Mouse (Mus musculus) heart, embryonic 14.5 days (tissue): ENCODE data around the gene Retreg1. TPM values are rescaled to one million over a fixed set of nuclear protein-coding genes. Genes with fewer than 3 reads are reported as not detected.

Experiments used
- ATAC-seq: fragments of 200-750 bp; cut with Nextera tagmentation; 2 replicates; pipeline ENCODE4 v1.8.0; 2017; ENCODE audit warnings: low read depth, moderate TSS enrichment; ENCODE audit not compliant: insufficient number of reproducible peaks, insufficient read depth, low FRiP score
- H3K27ac ChIP-seq, 2 experiments: fragments of 200-500 bp in 1 of 2; fragments of 300-500 bp in 1 of 2; sonication (generic) in 1 of 2; replicated peaks in 1 of 2; 2 replicates each; pipeline ENCODE4 v1.5.1; 2012 to 2014; ENCODE audit warnings: low read depth in 2 of 2, low read length in 2 of 2, control low read depth in 1 of 2, mild to moderate bottlenecking in 1 of 2, mixed read lengths in 1 of 2; ENCODE audit not compliant: control insufficient read depth in 1 of 2, insufficient read depth in 1 of 2
- H3K27me3 ChIP-seq: fragments of 300-500 bp; sonication (generic); 2 replicates; pipeline ENCODE4 v1.6.1; 2014; ENCODE audit warnings: mild to moderate bottlenecking, low read length, control low read depth; ENCODE audit not compliant: control insufficient read depth, insufficient read depth
- H3K36me3 ChIP-seq: fragments of 300-500 bp; sonication (generic); 2 replicates; pipeline ENCODE4 v1.6.1; 2014; ENCODE audit warnings: mild to moderate bottlenecking, control low read depth, low read length, mixed read lengths; ENCODE audit not compliant: control insufficient read depth, insufficient read depth
- H3K4me1 ChIP-seq, 2 experiments: fragments of 200-500 bp in 1 of 2; fragments of 300-500 bp in 1 of 2; sonication (generic) in 1 of 2; 2 replicates each; pipeline ENCODE4 v1.6.1; 2012 to 2014; ENCODE audit warnings: low read length in 2 of 2, control low read depth in 1 of 2, mixed read lengths in 1 of 2; ENCODE audit not compliant: control insufficient read depth in 2 of 2, insufficient read depth in 2 of 2
- H3K4me2 ChIP-seq: fragments of 300-500 bp; sonication (generic); 2 replicates; pipeline ENCODE4 v1.6.1; 2014; ENCODE audit warnings: mild to moderate bottlenecking, low read length
- H3K4me3 ChIP-seq, 2 experiments: fragments of 200-500 bp in 1 of 2; fragments of 300-500 bp in 1 of 2; sonication (generic) in 1 of 2; 2 replicates each; pipeline ENCODE4 v1.5.1; 2012 to 2014; ENCODE audit warnings: low read length in 2 of 2, mild to moderate bottlenecking in 2 of 2, control low read depth in 1 of 2, low read depth in 1 of 2, moderate library complexity in 1 of 2; ENCODE audit not compliant: control insufficient read depth in 1 of 2, insufficient read depth in 1 of 2
- H3K9ac ChIP-seq: fragments of 300-500 bp; sonication (generic); 2 replicates; pipeline ENCODE4 v1.6.1; 2014; ENCODE audit warnings: mild to moderate bottlenecking, low read length
- H3K9me3 ChIP-seq: fragments of 300-500 bp; sonication (generic); 2 replicates; pipeline ENCODE4 v1.6.1; 2016; ENCODE audit warnings: low read length, control low read depth; ENCODE audit not compliant: control insufficient read depth
- WGBS: fragments of 180-500 bp; shearing (Covaris S2); extraction: QIAGEN DNeasy Blood & Tissue Kit; methylation state at CpG from one replicate; pipeline ENCODE4 v1.1.7; 2014; 5-methylcytosine and 5-hydroxymethylcytosine counted together
- polyA plus RNA-seq: library from polyadenylated mRNA; unstranded; fragments of >200 nt; fragmentation: Nextera tagmentation; extraction: Ambion mirVana; gene quantifications from 2 replicates; pipeline ENCODE4 v1.2.1, GENCODE M21; 2014

Retreg1 gene
- polyA plus RNA-seq, 1 experiment from 2014 or later, result 76.8 TPM

DNA sequence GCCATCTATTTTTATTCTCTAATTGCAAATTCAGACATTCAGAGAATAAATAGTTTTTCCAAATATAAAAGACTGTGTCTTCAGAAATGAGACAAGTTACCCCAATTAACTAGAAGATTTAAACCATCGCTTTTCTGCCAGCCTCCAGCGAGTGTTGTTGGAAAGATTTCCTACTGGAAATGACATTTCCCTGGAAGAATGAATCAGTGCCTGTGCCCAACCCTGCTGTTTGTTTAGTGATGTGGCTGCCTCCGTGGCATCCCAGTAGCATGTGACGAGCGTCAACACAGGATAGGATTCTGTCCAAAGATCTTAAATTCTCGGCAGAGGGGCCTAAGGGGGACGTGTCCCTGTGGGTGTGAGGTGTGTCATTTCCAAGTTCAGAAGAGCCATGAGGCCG, 40.8 kb upstream of the Retreg1 start:
- no peaks in the 10 kb centered on the region for H3K9me3 ChIP-seq
- H3K36me3 ChIP-seq, result peaks cover 94% of the 10 kb centered on the region
- WGBS, result 74% methylated on average over 8 of the region's 8 CpGs
- no peaks in the 10 kb centered on the region for H3K4me1 ChIP-seq
- no peaks in the 10 kb centered on the region for H3K27me3 ChIP-seq
- no peak overlapping the region for H3K4me3 ChIP-seq
- H3K27ac ChIP-seq, result no peak overlapping the region
- H3K4me2 ChIP-seq, result no peak overlapping the region
- no peak overlapping the region for H3K9ac ChIP-seq
- no peak for ATAC-seq

DNA sequence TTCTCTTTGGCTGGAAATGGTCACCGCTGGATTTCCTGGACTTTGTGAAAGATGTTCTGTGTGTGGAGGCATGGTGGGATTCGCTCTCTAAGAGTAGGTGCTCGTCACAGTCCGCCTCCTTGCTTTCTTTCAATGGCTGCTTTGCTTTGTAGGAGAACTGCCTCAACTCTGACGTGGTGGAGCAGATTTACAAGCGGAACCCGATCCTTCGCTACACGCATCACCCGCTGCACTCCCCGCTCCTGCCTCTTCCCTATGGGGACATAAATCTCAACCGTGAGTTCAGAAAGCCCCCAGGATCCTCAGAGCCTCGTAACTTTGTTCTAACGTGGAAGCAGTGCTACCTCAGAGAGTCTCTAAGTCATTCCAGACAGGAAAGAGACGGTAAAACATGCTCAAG, 39.9 kb upstream of the Retreg1 start:
- H3K27me3 ChIP-seq, result no peaks in the 10 kb centered on the region
- ATAC-seq, result no peak
- H3K9ac ChIP-seq, result no peak overlapping the region
- 92% methylated on average over 15 of the region's 15 CpGs for WGBS
- H3K4me1 ChIP-seq, result no peaks in the 10 kb centered on the region
- H3K4me2 ChIP-seq, result no peak overlapping the region
- peaks cover 95% of the 10 kb centered on the region for H3K36me3 ChIP-seq
- H3K4me3 ChIP-seq, result no peak overlapping the region
- no peak overlapping the region for H3K27ac ChIP-seq
- no peaks in the 10 kb centered on the region for H3K9me3 ChIP-seq

DNA sequence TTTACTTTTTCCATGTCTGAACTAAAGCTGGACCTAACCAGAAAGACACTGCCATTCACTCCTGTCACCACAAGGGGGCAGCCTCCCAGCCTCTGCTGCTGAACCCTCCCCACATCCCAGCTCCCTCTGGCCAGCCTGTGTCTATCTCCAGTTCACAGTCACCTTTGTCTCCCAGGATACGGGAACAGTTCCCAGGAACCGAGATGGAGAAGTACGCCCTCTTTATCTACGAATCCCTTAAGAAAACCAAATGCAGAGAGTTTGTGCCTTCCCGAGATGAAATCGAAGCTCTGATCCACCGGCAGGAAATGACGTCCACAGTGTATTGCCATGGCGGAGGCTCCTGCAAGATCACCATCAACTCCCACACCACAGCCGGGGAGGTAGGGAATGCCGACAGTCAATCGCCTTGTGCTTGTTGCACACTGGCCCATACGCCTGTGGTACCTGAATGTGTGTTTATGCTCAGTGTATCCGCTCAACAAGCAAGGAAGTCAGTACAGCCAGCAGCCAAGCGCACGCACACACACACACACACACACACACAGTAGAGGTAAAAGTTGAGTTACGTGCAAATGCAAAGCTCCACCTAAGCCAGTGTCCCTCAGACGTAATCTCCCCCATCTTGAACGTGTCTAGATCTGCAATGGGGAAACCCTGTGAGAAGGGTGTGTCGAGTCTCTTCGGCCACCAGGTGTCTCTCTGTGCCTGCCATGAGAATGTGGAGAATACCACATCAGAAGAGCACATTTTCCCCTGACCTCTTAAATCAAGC, 37.5 kb upstream of the Retreg1 start:
- H3K4me1 ChIP-seq, result peaks cover 0 to 7% of the 10 kb centered on the region in 2 experiments; a peak in 1 of 4 replicates
- H3K9me3 ChIP-seq, result no peaks in the 10 kb centered on the region
- H3K4me2 ChIP-seq, result no peak overlapping the region
- H3K9ac ChIP-seq, result no peak overlapping the region
- H3K27ac ChIP-seq, result no peak overlapping the region
- ATAC-seq, result no peak
- H3K27me3 ChIP-seq, result no peaks in the 10 kb centered on the region
- H3K36me3 ChIP-seq, result peaks cover 94% of the 10 kb centered on the region
- 77% methylated on average over 21 of the region's 21 CpGs for WGBS
- H3K4me3 ChIP-seq, result no peak overlapping the region

DNA sequence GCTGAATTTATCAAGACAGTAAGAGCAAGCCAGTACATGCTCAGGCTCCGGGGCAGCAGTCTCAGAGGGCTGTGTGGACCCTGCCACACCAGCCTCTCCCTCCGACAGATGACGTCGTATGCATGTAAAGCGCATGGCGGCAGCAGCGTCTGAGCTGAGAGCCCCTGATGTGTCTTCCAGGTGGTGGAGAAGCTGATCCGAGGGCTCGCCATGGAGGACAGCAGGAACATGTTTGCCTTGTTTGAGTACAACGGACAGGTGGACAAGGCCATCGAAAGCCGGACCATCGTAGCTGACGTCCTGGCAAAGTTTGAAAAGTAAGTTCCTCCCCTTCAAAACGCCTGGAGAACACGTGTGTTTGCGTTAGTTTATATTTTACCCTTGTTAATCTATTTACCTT, 36.6 kb upstream of the Retreg1 start:
- H3K27ac ChIP-seq, result no peak overlapping the region
- H3K4me2 ChIP-seq, result no peak overlapping the region
- no peak overlapping the region for H3K4me3 ChIP-seq
- no peaks in the 10 kb centered on the region for H3K27me3 ChIP-seq
- H3K9me3 ChIP-seq, result no peaks in the 10 kb centered on the region
- H3K9ac ChIP-seq, result no peak overlapping the region
- peaks cover 0 to 7% of the 10 kb centered on the region in 2 experiments; a peak in 1 of 4 replicates for H3K4me1 ChIP-seq
- WGBS, result 93% methylated on average over 17 of the region's 17 CpGs
- no peak for ATAC-seq
- H3K36me3 ChIP-seq, result peaks cover 94% of the 10 kb centered on the region

DNA sequence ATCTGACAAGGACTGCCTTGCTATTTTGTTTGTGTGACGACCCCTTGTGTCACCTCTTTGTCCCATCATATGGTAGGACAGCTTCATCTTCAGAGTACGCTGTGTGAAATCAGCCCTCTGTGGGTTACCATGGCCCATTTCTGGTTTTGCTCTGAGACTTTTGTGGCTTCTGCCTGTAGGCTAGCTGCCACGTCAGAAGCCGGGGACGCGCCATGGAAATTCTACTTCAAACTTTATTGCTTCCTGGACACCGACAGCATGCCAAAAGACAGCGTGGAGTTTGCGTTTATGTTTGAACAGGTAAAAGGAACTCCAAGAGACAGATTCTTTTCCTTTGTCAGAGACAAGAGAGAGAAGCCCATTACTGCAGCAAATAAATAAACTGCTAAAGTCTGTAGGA, 36.1 kb upstream of the Retreg1 start:
- Histone ChIP-seq H3K4me2 (no peak overlapping the region), H3K4me3 (no peak overlapping the region), H3K9me3 (no peaks in the 10 kb centered on the region), H3K36me3 (peaks cover 94% of the 10 kb centered on the region), H3K27me3 (no peaks in the 10 kb centered on the region), H3K4me1 (peaks cover 0 to 7% of the 10 kb centered on the region in 2 experiments; a peak in 1 of 4 replicates), H3K27ac (no peak overlapping the region), H3K9ac (no peak overlapping the region)
- ATAC-seq, result no peak
- WGBS, result 93% methylated on average over 9 of the region's 9 CpGs

DNA sequence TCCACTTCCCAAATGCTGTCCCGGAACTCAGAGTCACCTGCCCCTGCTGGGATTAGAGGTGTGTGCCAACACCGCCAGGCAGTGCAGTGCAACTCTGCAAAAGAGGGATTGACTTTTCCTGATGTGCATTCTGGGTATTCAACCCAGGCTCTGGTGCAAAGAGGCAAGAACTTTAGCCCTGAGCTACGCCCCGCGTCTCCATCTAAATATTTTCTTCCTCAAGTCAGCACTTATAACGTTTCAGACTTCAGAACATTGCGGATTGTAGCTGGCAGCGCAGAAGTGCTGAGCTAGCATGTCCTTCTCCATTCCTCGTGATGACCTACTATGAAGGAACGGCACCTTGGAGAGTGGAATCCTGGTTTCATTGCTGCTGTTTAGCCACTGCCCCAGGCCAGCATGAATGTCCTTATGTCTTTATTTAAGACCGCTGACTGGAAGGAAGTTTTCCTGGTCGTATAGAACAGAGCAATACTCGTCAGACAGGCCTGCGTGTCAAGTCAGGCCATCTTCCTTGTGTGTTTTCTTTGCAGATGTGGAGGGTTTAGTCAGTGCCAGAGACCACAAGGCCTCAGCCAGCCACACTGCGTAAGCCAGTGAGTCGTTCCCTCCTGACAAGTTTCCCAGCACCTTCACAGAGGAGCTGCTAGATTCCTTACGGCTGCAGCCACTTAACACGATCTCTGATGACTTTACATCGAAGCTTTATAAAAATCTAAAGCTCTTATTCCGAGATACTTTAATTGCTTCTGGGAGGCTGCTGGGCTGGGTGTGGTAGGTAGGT, 34.1 kb upstream of the Retreg1 start:
- Histone ChIP-seq H3K9ac (no peak overlapping the region), H3K4me1 (peaks cover 0 to 7% of the 10 kb centered on the region in 2 experiments; a peak in 1 of 4 replicates), H3K9me3 (no peaks in the 10 kb centered on the region), H3K36me3 (peaks cover 87% of the 10 kb centered on the region), H3K4me3 (no peak overlapping the region), H3K27me3 (no peaks in the 10 kb centered on the region), H3K27ac (no peak overlapping the region), H3K4me2 (no peak overlapping the region)
- WGBS, result 87% methylated on average over 20 of the region's 20 CpGs
- no peak for ATAC-seq

DNA sequence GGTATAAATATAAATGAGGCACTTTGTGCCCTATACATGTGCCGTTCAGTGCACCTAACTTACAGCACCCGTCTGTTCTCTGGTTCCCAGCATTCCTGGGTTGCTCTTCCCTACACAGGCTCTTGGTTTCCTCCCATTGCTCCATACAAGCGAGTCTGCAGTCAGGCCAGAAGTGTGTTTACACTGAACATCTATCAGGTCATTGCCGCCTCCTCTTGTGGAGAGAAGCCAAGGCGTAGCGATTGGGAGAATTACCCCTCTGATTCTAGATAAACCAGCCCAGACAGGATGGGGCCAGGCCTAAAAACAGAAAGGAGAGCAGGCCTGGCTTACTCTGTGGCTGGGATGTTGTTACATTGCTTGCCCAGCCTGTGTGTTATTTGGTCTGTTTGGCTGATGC, 33.3 kb upstream of the Retreg1 start:
- Histone ChIP-seq H3K36me3 (peaks cover 82% of the 10 kb centered on the region), H3K4me3 (no peak overlapping the region), H3K27ac (no peak overlapping the region), H3K27me3 (no peaks in the 10 kb centered on the region), H3K4me1 (peaks cover 0 to 7% of the 10 kb centered on the region in 2 experiments; a peak in 1 of 4 replicates), H3K4me2 (no peak overlapping the region), H3K9ac (no peak overlapping the region), H3K9me3 (peaks cover 2% of the 10 kb centered on the region; the same call in 1 of the 2 replicates)
- 56% methylated on average over 6 of the region's 6 CpGs for WGBS
- ATAC-seq, result 0 out of 2 replicates have a peak, but pooled peaks have one; percentile 22
